ENCODE assay signal across 27 mouse cellular contexts in genomic region chr1:106024778-106025177, GRCm38 (mm10).
"Had no signal": no experiment of that assay in that cellular context is flagged by ENCODE, and none has a peak within 500 bp of the region (broad histone marks: within the 10 kb centered on the region; RNA-seq: fewer than 3 reads in every experiment).

No protein-coding gene starts in this region.

- H3K9ac ChIP-seq: limb, embryonic 12.5 days; limb, embryonic 13.5 days; limb, embryonic 15.5 days; liver, embryonic 12.5 days; liver, embryonic 13.5 days; liver, embryonic 14.5 days; liver, embryonic 15.5 days; liver, postnatal 0 days; lung, embryonic 14.5 days; lung, embryonic 15.5 days; midbrain, embryonic 12.5 days; midbrain, embryonic 13.5 days; midbrain, embryonic 15.5 days had no signal

- H3K9me3 ChIP-seq: limb, embryonic 10.5 days; limb, embryonic 12.5 days; limb, embryonic 13.5 days; limb, embryonic 15.5 days; liver, embryonic 12.5 days; liver, embryonic 13.5 days; liver, embryonic 15.5 days; lung, embryonic 15.5 days; megakaryocyte, embryonic 14.5 days; midbrain, embryonic 10.5 days; midbrain, embryonic 12.5 days; midbrain, embryonic 13.5 days; midbrain, embryonic 15.5 days had no signal

- H3K4me3 ChIP-seq: limb, embryonic 10.5 days; limb, embryonic 12.5 days; limb, embryonic 13.5 days; limb, embryonic 15.5 days; liver, embryonic 12.5 days; liver, embryonic 13.5 days; liver, embryonic 15.5 days; lung, embryonic 15.5 days; megakaryocyte, embryonic 14.5 days; midbrain, embryonic 10.5 days; midbrain, embryonic 12.5 days; midbrain, embryonic 13.5 days; midbrain, embryonic 15.5 days; myocyte had no signal

- H3K27ac ChIP-seq: limb, embryonic 10.5 days; limb, embryonic 12.5 days; limb, embryonic 13.5 days; limb, embryonic 15.5 days; liver, embryonic 12.5 days; liver, embryonic 13.5 days; liver, embryonic 14.5 days; liver, embryonic 15.5 days; lung, embryonic 15.5 days; macrophage; midbrain, embryonic 10.5 days; midbrain, embryonic 12.5 days; midbrain, embryonic 13.5 days; midbrain, embryonic 15.5 days had no signal

- H3K4me1 ChIP-seq: limb, embryonic 10.5 days; limb, embryonic 12.5 days; limb, embryonic 13.5 days; limb, embryonic 15.5 days; lung, embryonic 15.5 days; midbrain, embryonic 10.5 days; midbrain, embryonic 12.5 days; midbrain, embryonic 13.5 days; midbrain, embryonic 15.5 days had no signal

- DNase-seq: left cerebral cortex, postnatal 4 days; liver; liver, embryonic 13.5 days; liver, postnatal 0 days; lung, adult 18-20 months; lung, adult 2 months; lung, embryonic 14.5 days; lung, postnatal 10 days; lung, postnatal 14 days; lung, postnatal 36 days; lung, postnatal 4 days; midbrain, embryonic 14.5 days had no signal

- H3K27me3 ChIP-seq: limb, embryonic 12.5 days; limb, embryonic 13.5 days; limb, embryonic 15.5 days; liver, embryonic 12.5 days; liver, embryonic 13.5 days; liver, embryonic 15.5 days; lung, embryonic 15.5 days; megakaryocyte, embryonic 14.5 days; midbrain, embryonic 12.5 days; midbrain, embryonic 13.5 days; midbrain, embryonic 15.5 days had no signal
